Mouse (Mus musculus) midbrain, embryonic 11.5 days (tissue): ENCODE results near the gene Rap1gap2. TPM values are rescaled to one million over a fixed set of nuclear protein-coding genes. Genes with fewer than 3 reads are reported as not detected.

Source experiments
- ATAC-seq: fragments of 200-750 bp; cut with Nextera tagmentation; 2 replicates; pipeline ENCODE4 v1.8.0; 2017; ENCODE audit warnings: moderate TSS enrichment, moderate library complexity; ENCODE audit not compliant: low FRiP score
- DNase-seq: peaks from one replicate; pipeline ENCODE4 v3.0.0; 2015; ENCODE audit warnings: low spot score; ENCODE audit errors: missing footprints
- H3K27ac ChIP-seq: fragments of 300-500 bp; sonication (generic); 2 replicates; pipeline ENCODE4 v1.5.1; 2014; ENCODE audit warnings: low read depth, low read length
- H3K27me3 ChIP-seq: fragments of 300-500 bp; sonication (generic); 2 replicates; pipeline ENCODE4 v1.6.1; 2014; ENCODE audit warnings: mild to moderate bottlenecking, low read length, moderate library complexity, mixed read lengths; ENCODE audit not compliant: control insufficient read depth, insufficient read depth
- H3K36me3 ChIP-seq: fragments of 300-500 bp; sonication (generic); 2 replicates; pipeline ENCODE4 v1.6.1; 2014; ENCODE audit warnings: mild to moderate bottlenecking, low read length, moderate library complexity, mixed read lengths; ENCODE audit not compliant: control insufficient read depth, insufficient read depth
- H3K4me1 ChIP-seq: fragments of 300-500 bp; sonication (generic); 2 replicates; pipeline ENCODE4 v1.6.1; 2014; ENCODE audit warnings: low read length; ENCODE audit not compliant: control insufficient read depth, insufficient read depth
- H3K4me2 ChIP-seq: fragments of 300-500 bp; sonication (generic); 2 replicates; pipeline ENCODE4 v1.6.1; 2014; ENCODE audit warnings: mild to moderate bottlenecking, moderate library complexity
- H3K4me3 ChIP-seq: fragments of 300-500 bp; sonication (generic); 2 replicates; pipeline ENCODE4 v1.5.1; 2014; ENCODE audit warnings: low read depth, low read length
- H3K9ac ChIP-seq: fragments of 300-500 bp; sonication (generic); 2 replicates; pipeline ENCODE4 v1.6.1; 2014; ENCODE audit warnings: low read length
- H3K9me3 ChIP-seq: fragments of 300-500 bp; sonication (generic); 2 replicates; pipeline ENCODE4 v1.6.1; 2016; ENCODE audit warnings: low read length; ENCODE audit not compliant: control insufficient read depth
- WGBS: fragments of 180-500 bp; shearing (Covaris S2); extraction: QIAGEN DNeasy Blood & Tissue Kit; methylation state at CpG from one replicate; pipeline ENCODE4 v1.1.7; 2014; 5-methylcytosine and 5-hydroxymethylcytosine counted together
- polyA plus RNA-seq: library from polyadenylated mRNA; unstranded; fragments of >200 nt; fragmentation: Nextera tagmentation; extraction: Ambion mirVana; gene quantifications from 2 replicates; pipeline ENCODE4 v1.2.1, GENCODE M21; 2014

Rap1gap2 gene
- polyA plus RNA-seq, 1 experiment from 2014 or later: 2.5 TPM

- Histone ChIP-seq H3K4me1 (no peaks in the 10 kb centered on the region), H3K27ac (no peak overlapping the region), H3K27me3 (no peaks in the 10 kb centered on the region), H3K36me3 (no peaks in the 10 kb centered on the region), H3K9me3 (no peaks in the 10 kb centered on the region), H3K4me2 (no peak overlapping the region), H3K9ac (no peak overlapping the region), H3K4me3 (no peak overlapping the region)
- 12% methylated on average over 22 of the region's 22 CpGs for WGBS
- peak; percentile 99 for DNase-seq
- ATAC-seq: peak; percentile 79
These were observed 239.2 kb downstream of the Rap1gap2 start for GRCm38 (mm10) chr11:74371393-74372100.

GRCm38 (mm10) chr11:74361769-74362168, 248.9 kb downstream of the Rap1gap2 start, which contains the start of gene Olfr412:
Gene Olfr412, plus strand, starts transcription at chr11:74362069.
- Histone ChIP-seq H3K27ac (no peak within 1 kb of the TSS), H3K9me3 (no peaks in the 10 kb centered on the region), H3K9ac (no peak within 1 kb of the TSS), H3K27me3 (no peaks in the 10 kb centered on the region), H3K4me3 (no peak within 1 kb of the TSS), H3K4me1 (no peaks in the 10 kb centered on the region), H3K36me3 (no peaks in the 10 kb centered on the region), H3K4me2 (no peak within 1 kb of the TSS)
- ATAC-seq (no peak), DNase-seq (no peak)
- 83% methylated on average over 1 of the region's 1 CpGs for WGBS

- Histone ChIP-seq H3K4me3 (no peak within 1 kb of the TSS), H3K27ac (no peak within 1 kb of the TSS), H3K9ac (no peak within 1 kb of the TSS), H3K9me3 (no peaks in the 10 kb centered on the region), H3K4me1 (no peaks in the 10 kb centered on the region), H3K36me3 (no peaks in the 10 kb centered on the region), H3K27me3 (no peaks in the 10 kb centered on the region), H3K4me2 (no peak within 1 kb of the TSS)
- DNase-seq: no peak
- ATAC-seq: no peak
- WGBS: 86% methylated on average over 3 of the region's 3 CpGs
These were observed 258.2 kb downstream of the Rap1gap2 start, which contains the start of gene Olfr411 for GRCm38 (mm10) chr11:74352550-74352949. Gene Olfr411, minus strand, starts transcription at chr11:74352650.

- Histone ChIP-seq H3K9me3 (no peaks in the 10 kb centered on the region; the same call in 1 of the 2 replicates), H3K27me3 (no peaks in the 10 kb centered on the region), H3K4me2 (no peak within 1 kb of the TSS), H3K9ac (no peak within 1 kb of the TSS), H3K4me1 (no peaks in the 10 kb centered on the region), H3K27ac (no peak within 1 kb of the TSS), H3K4me3 (no peak within 1 kb of the TSS), H3K36me3 (no peaks in the 10 kb centered on the region)
- WGBS: 80% methylated on average over 6 of the region's 6 CpGs
- DNase-seq (no peak), ATAC-seq (no peak)
These were observed 272.8 kb downstream of the Rap1gap2 start, which contains the start of gene Olfr410 for GRCm38 (mm10) chr11:74337931-74338330. Gene Olfr410, minus strand, starts transcription at chr11:74338031.

Other genes with a start within 250 kb of the Rap1gap2 start
- gene Olfr412, start 248.8 kb downstream of the Rap1gap2 start, polyA plus RNA-seq: not detected in 2 replicates
- 1.1 and 1.6 TPM in 2 replicates for gene Ccdc92b, start 8.7 kb upstream of the Rap1gap2 start, polyA plus RNA-seq
- 9.2 and 10.8 TPM in 2 replicates for gene Cluh, start 38.6 kb upstream of the Rap1gap2 start, polyA plus RNA-seq
- gene Pafah1b1, start 113.8 kb upstream of the Rap1gap2 start, polyA plus RNA-seq: 103 and 112 TPM in 2 replicates
- gene Mettl16, start 159.9 kb upstream of the Rap1gap2 start, polyA plus RNA-seq: 48.5 and 51.8 TPM in 2 replicates
- 3.7 and 4.5 TPM in 2 replicates for gene Mnt, start 220.0 kb upstream of the Rap1gap2 start, polyA plus RNA-seq